Mouse (Mus musculus) thymus, adult 2 months (tissue): Measurements from ENCODE around the gene Pde4d. TPM values are rescaled to one million over a fixed set of nuclear protein-coding genes. Genes with fewer than 3 reads are reported as not detected.

Source experiments
- DNase-seq: peaks from one replicate; pipeline ENCODE4 v3.0.0; 2021
- H3K27ac ChIP-seq: fragments of 200-500 bp; 2 replicates; pipeline ENCODE4 v1.5.1; 2012; ENCODE audit warnings: low read length, control low read depth; ENCODE audit not compliant: control insufficient read depth, insufficient read depth
- H3K27me3 ChIP-seq: fragments of 200-500 bp; 2 replicates; pipeline ENCODE4 v1.6.1; 2012; ENCODE audit warnings: mild to moderate bottlenecking, low read length, moderate library complexity, mixed read lengths; ENCODE audit not compliant: control insufficient read depth, insufficient read depth
- H3K36me3 ChIP-seq: fragments of 200-500 bp; 2 replicates; pipeline ENCODE4 v1.6.1; 2012; ENCODE audit warnings: mild to moderate bottlenecking, low read length, moderate library complexity; ENCODE audit not compliant: control insufficient read depth, insufficient read depth
- H3K4me1 ChIP-seq: fragments of 200-500 bp; replicated peaks from 2 replicates; pipeline ENCODE4 v1.6.1; 2012; ENCODE audit warnings: low read length; ENCODE audit not compliant: control insufficient read depth, insufficient read depth
- H3K4me3 ChIP-seq: fragments of 200-500 bp; 2 replicates; pipeline ENCODE4 v1.5.1; 2012; ENCODE audit warnings: mild to moderate bottlenecking, low read length, control low read depth, moderate library complexity; ENCODE audit not compliant: control insufficient read depth, insufficient read depth
- CTCF ChIP-seq: fragments of 200-500 bp; IDR thresholded peaks from 2 replicates; pipeline ENCODE4 v1.5.1; 2012; ENCODE audit warnings: mild to moderate bottlenecking, control low read depth, low read length, moderate library complexity, borderline replicate concordance; ENCODE audit not compliant: control insufficient read depth, poor library complexity, insufficient read depth; ENCODE audit errors: extremely low read depth
- POLR2A ChIP-seq: fragments of 200-500 bp; IDR thresholded peaks from 2 replicates; pipeline ENCODE4 v1.6.1; 2012; ENCODE audit warnings: mild to moderate bottlenecking, low read length, control low read depth, moderate library complexity; ENCODE audit not compliant: control insufficient read depth, poor library complexity, insufficient read depth; ENCODE audit errors: extremely low read depth
- WGBS: fragments of 180-500 bp; shearing (Covaris S2); methylation state at CpG from one replicate; pipeline ENCODE4 v1.1.7; 2018; 5-methylcytosine and 5-hydroxymethylcytosine counted together
- polyA plus RNA-seq: library from polyadenylated mRNA; depleted of rRNA; stranded (reverse); fragments of >200 nt; gene quantifications from 2 replicates; pipeline ENCODE4 v1.2.3, GENCODE M21; 2012

Gene Pde4d
- polyA plus RNA-seq, 1 experiment: 35.2 TPM

DNA sequence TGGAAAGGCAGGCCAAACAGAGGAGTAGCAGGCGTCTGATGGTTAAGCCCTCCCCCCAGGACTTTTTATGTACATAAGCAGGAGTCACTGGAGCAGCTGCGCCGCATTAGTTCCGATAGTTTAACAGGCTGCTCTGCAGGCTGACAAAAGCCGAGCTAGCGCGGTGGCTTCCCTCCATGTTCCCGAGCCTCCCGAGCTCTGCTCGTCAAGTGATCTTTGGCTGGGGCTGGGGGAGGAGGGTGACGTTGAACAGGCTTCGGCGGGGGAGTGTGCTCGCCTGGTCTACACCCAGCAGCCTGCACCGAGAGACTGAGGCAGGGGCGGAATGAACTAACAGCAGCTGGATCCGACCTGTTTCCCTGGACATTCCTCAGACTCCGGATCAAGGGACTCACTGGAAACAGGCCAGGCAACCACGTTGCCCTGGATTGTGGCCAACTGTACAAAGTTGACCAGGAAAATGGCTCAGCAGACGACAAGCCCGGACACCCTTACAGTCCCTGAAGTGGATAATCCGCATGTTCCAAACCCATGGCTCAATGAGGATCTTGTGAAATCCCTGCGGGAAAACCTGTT is 810.6 kb downstream of the Pde4d start:
- 1% methylated on average over 23 of the region's 23 CpGs for WGBS
- H3K27ac ChIP-seq: no peak overlapping the region

DNA sequence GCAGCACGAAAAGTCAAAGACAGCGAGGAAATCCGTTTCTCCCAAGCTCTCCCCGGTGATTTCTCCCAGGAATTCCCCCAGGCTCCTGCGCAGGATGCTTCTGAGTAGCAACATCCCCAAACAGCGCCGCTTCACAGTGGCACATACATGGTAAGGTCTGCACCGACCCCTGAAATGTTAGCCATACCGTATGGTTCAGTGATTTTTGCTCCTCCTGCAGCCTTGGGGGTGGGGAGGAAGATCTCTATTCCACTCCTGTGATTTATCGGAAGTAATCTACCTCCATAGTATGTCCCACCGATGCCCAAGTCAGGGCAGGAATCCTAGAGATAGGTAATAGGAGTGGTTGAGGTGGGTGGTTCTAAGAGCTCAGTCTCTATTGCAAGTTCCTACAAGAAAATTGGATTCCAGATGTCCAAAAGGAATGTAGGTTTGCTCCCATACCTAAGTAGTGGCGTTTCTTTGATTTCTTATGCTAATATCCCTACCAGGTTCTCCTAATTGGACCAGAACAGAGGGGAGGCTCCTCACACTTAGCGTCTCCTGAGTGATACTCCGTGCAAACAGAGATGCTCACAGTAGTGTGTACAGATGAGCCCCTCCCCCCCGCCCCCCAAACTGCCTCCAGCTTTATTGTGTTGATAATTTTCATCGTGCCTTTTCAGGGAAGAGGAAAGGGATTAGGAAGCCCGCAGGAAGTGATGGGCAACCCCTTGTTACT is 811.2 kb downstream of the Pde4d start:
- H3K27ac ChIP-seq: no peak overlapping the region
- no peaks in the 10 kb centered on the region; the same call in 1 of the 2 replicates for H3K27me3 ChIP-seq
- peak overlapping the region; percentile 41 for H3K4me3 ChIP-seq
- H3K4me1 ChIP-seq: peaks cover 8% of the 10 kb centered on the region; the same call in 1 of the 2 replicates
- 3% methylated on average over 17 of the region's 17 CpGs for WGBS
- H3K36me3 ChIP-seq: no peaks in the 10 kb centered on the region
- TF ChIP-seq CTCF (no peak), POLR2A (no peak)
- DNase-seq: no peak

More for the DNA sequence above, 810.6 kb downstream of the Pde4d start:
- peak; percentile 34 for DNase-seq
- TF ChIP-seq CTCF (no peak), POLR2A (no peak)
- Histone ChIP-seq H3K4me1 (peaks cover 8% of the 10 kb centered on the region; the same call in 1 of the 2 replicates), H3K27me3 (no peaks in the 10 kb centered on the region; the same call in 1 of the 2 replicates), H3K4me3 (peak overlapping the region; percentile 41), H3K36me3 (no peaks in the 10 kb centered on the region)

DNA sequence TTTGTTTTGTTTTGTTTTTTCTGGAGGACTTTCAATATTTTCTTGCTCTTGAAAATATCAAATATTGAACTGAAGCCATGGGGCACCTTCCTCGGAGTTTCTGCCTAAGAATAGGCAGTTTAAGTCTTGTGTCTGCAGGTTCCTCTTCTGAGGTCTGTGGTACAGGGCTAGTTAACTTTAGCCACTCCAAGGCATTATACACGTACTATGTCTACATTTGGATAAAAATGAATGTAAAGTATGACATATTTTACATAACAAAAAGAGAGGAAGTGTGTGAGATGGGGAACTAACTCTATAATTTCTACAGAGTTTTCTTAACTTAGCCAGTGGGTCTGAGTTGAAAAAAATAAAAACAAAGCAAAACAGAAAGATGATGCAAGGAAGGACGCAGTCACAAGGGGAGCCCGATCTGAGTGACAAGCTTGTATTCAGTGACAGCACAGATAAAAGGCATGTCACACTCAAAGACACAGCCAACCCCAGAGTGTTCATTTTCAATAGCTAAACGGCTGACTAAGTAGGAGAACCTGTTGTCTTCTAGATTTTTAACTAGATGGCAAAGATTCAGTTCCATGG is 812.0 kb downstream of the Pde4d start:
- H3K4me1 ChIP-seq: peaks cover 8% of the 10 kb centered on the region; the same call in 1 of the 2 replicates

DNA sequence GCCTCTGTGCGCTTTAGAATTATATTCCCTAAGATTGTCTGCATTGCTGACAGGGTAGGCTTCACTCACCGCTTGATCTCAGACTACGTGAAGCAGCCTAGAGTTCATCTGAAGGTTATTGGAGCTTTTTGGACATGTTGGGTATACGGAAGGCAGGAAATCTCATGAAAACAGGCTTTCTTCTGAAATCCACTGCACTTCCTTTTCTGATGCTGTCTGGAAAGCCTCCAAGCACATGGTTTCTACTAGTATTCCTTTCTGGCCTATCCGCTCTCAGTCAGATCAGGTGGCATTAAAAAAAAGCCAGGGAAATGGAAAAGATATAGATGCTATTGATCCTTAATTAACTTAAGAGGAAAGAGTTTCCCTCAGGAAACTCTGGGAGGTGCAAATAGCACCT is 812.8 kb downstream of the Pde4d start:
- WGBS: 55% methylated on average over 5 of the region's 5 CpGs
- Histone ChIP-seq H3K4me3 (no peak overlapping the region), H3K27me3 (no peaks in the 10 kb centered on the region; the same call in 1 of the 2 replicates), H3K36me3 (no peaks in the 10 kb centered on the region), H3K27ac (no peak overlapping the region), H3K4me1 (peaks cover 8% of the 10 kb centered on the region; the same call in 1 of the 2 replicates)
- DNase-seq: no peak
- TF ChIP-seq CTCF: no peak
- no peak for TF ChIP-seq POLR2A

More for the DNA sequence above, 812.0 kb downstream of the Pde4d start:
- TF ChIP-seq CTCF (no peak), POLR2A (no peak)
- H3K4me3 ChIP-seq: no peak overlapping the region
- H3K36me3 ChIP-seq: no peaks in the 10 kb centered on the region
- 5% methylated on average over 5 of the region's 5 CpGs for WGBS
- no peaks in the 10 kb centered on the region; the same call in 1 of the 2 replicates for H3K27me3 ChIP-seq
- no peak for DNase-seq
- H3K27ac ChIP-seq: no peak overlapping the region

DNA sequence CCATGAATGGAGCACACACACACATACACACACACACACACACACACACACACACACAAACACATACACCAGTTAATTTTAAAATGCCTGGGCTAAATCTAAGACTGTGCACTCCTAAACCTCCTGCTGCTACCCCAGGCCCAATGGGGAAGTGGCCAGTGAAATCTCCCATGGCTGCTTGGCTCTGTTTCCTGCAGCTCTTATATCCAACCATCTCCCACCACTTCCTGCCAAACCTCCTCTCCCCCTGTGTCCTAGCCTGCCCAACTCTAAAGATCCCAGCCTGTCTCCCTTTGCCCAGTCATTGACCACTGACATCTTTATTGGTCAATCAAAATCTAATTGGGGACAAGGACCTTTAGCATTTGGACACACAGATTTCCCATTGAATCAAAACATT is 814.1 kb downstream of the Pde4d start:
- peaks cover 8% of the 10 kb centered on the region; the same call in 1 of the 2 replicates for H3K4me1 ChIP-seq
- no peak for DNase-seq
- H3K4me3 ChIP-seq: no peak overlapping the region
- no peaks in the 10 kb centered on the region for H3K36me3 ChIP-seq
- H3K27me3 ChIP-seq: no peaks in the 10 kb centered on the region; the same call in 1 of the 2 replicates
- no peak overlapping the region for H3K27ac ChIP-seq
- TF ChIP-seq CTCF (no peak), POLR2A (no peak)

DNA sequence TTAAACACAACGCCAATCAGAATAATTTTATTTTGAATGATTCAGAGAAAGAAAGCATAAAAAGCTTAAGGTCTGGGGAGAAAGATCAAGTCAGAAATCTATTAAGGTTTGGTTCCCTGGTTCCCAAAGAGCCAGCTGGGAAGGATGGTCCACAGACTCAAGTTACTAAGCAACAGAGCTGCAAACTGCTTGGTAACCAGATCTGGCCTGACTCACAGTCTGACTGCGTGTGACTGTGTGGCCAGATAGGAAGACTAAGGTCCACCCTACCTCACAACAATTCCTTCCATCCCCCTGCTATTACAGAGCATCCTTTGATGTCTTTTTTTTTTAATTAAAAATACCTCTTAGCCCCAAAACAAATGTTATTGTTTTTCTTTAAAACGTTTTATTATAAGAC is 818.5 kb downstream of the Pde4d start:
- TF ChIP-seq POLR2A: no peak
- no peak for TF ChIP-seq CTCF
- no peaks in the 10 kb centered on the region for H3K27me3 ChIP-seq
- H3K27ac ChIP-seq: no peak overlapping the region
- H3K4me1 ChIP-seq: no peaks in the 10 kb centered on the region
- H3K4me3 ChIP-seq: no peak overlapping the region
- 92% methylated on average over 3 of the region's 3 CpGs for WGBS
- no peaks in the 10 kb centered on the region for H3K36me3 ChIP-seq
- DNase-seq: no peak
